Mouse (Mus musculus) myocyte (in vitro differentiated cells): ENCODE results near the gene Pde4d. TPM values are rescaled to one million over a fixed set of nuclear protein-coding genes. Genes with fewer than 3 reads are reported as not detected.
A peak's percentile ranks its signal among the peaks of the same experiment; 100 is the strongest.

ENCODE experiments used
- H3K27me3 ChIP-seq: one replicate; pipeline ENCODE4 v1.6.1; 2011; ENCODE audit not compliant: control insufficient read depth, insufficient read depth, insufficient read length
- H3K36me3 ChIP-seq: one replicate; pipeline ENCODE4 v1.6.1; 2011; ENCODE audit not compliant: control insufficient read depth, insufficient read depth
- H3K4me2 ChIP-seq: one replicate; pipeline ENCODE4 v1.6.1; 2011; ENCODE audit warnings: low read depth, control low read depth
- H3K4me3 ChIP-seq: one replicate; pipeline ENCODE4 v1.5.1; 2011; ENCODE audit warnings: mild to moderate bottlenecking, control low read depth, moderate library complexity
- H3K79me2 ChIP-seq: one replicate; pipeline ENCODE4 v1.6.1; 2011; ENCODE audit not compliant: control insufficient read depth, insufficient read depth
- H3ac ChIP-seq: one replicate; pipeline ENCODE4 v1.6.1; 2011; ENCODE audit not compliant: control insufficient read depth, insufficient read length
- CEBPB ChIP-seq: IDR thresholded peaks from 2 replicates; pipeline ENCODE4 v1.6.1; 2011; ENCODE audit warnings: mild to moderate bottlenecking, moderate library complexity; ENCODE audit not compliant: poor library complexity, insufficient read depth, severe bottlenecking
- E2F4 ChIP-seq: IDR thresholded peaks from one replicate; pipeline ENCODE4 v1.6.1; 2011; ENCODE audit warnings: mild to moderate bottlenecking, control low read depth, moderate library complexity; ENCODE audit not compliant: insufficient read depth
- MAX ChIP-seq: IDR thresholded peaks from one replicate; pipeline ENCODE4 v1.6.1; 2011; ENCODE audit warnings: low read depth, mild to moderate bottlenecking, control low read depth
- MYOD1 ChIP-seq, 3 experiments: IDR thresholded peaks; one replicate each; pipeline ENCODE4 v1.6.1; 2011; ENCODE audit warnings: control low read depth in 2 of 3, low read depth in 2 of 3, mild to moderate bottlenecking in 2 of 3, moderate library complexity in 1 of 3; ENCODE audit not compliant: insufficient read length in 2 of 3, control insufficient read depth in 1 of 3
- MYOG ChIP-seq, 3 experiments: IDR thresholded peaks; one replicate each; pipeline ENCODE4 v1.6.1; 2011; ENCODE audit warnings: control low read depth in 2 of 3, low read depth in 2 of 3, mild to moderate bottlenecking in 2 of 3; ENCODE audit not compliant: insufficient read length in 2 of 3, control insufficient read depth in 1 of 3, insufficient read depth in 1 of 3
- POLR2A ChIP-seq: IDR thresholded peaks from one replicate; pipeline ENCODE4 v1.6.1; 2011; ENCODE audit warnings: low read depth, mild to moderate bottlenecking, control low read depth, moderate library complexity; ENCODE audit not compliant: insufficient read length
- POLR2AphosphoS2 ChIP-seq: IDR thresholded peaks from one replicate; pipeline ENCODE4 v1.6.1; 2011; ENCODE audit warnings: low read depth, control low read depth; ENCODE audit not compliant: insufficient read length
- REST ChIP-seq: IDR thresholded peaks from one replicate; pipeline ENCODE4 v1.6.1; 2011; ENCODE audit warnings: mild to moderate bottlenecking, control low read depth, moderate library complexity; ENCODE audit not compliant: insufficient read depth, insufficient read length
- SRF ChIP-seq: IDR thresholded peaks from one replicate; pipeline ENCODE4 v1.6.1; 2011; ENCODE audit warnings: low read depth; ENCODE audit not compliant: control insufficient read depth, insufficient read length
- TCF12 ChIP-seq: IDR thresholded peaks from one replicate; pipeline ENCODE4 v1.6.1; 2011; ENCODE audit warnings: mild to moderate bottlenecking, control low read depth; ENCODE audit not compliant: poor library complexity, insufficient read depth, severe bottlenecking
- TCF3 ChIP-seq: IDR thresholded peaks from one replicate; pipeline ENCODE4 v1.6.1; 2011; ENCODE audit warnings: low read depth, control low read depth; ENCODE audit not compliant: insufficient read length
- USF1 ChIP-seq: IDR thresholded peaks from one replicate; pipeline ENCODE4 v1.6.1; 2011; ENCODE audit warnings: low read depth, mild to moderate bottlenecking, control low read depth, moderate library complexity
- polyA plus RNA-seq: library from polyadenylated mRNA; unstranded; fragments of >200 nt; fragmentation: generic; extraction: Trizol; gene quantifications from one replicate; pipeline ENCODE4 v1.2.1, GENCODE M21; 2012; ENCODE audit warnings: missing spikeins

The Pde4d gene
- polyA plus RNA-seq, 1 experiment: 8.2 TPM

- Histone ChIP-seq H3K36me3 (no peaks in the 10 kb centered on the region), H3K27me3 (no peaks in the 10 kb centered on the region), H3K4me2 (peak overlapping the region; percentile 62), H3ac (no peak overlapping the region), H3K79me2 (no peaks in the 10 kb centered on the region), H3K4me3 (no peak overlapping the region)
- TF ChIP-seq E2F4: no peak
- TF ChIP-seq USF1: no peak
- no peak for TF ChIP-seq CEBPB
- TF ChIP-seq POLR2A: no peak
- no peak for TF ChIP-seq REST
- no peak for TF ChIP-seq MAX
- TF ChIP-seq MYOG (IDR thresholded peaks at IDR 0.05; ENCODE audit: control insufficient read depth in 1 of 3, insufficient read depth in 1 of 3, insufficient read length in 2 of 3, low read depth in 2 of 3): no peak
- no peak for TF ChIP-seq POLR2AphosphoS2
- no peak for TF ChIP-seq SRF
- no peak for TF ChIP-seq TCF3
- no peak for TF ChIP-seq TCF12
- no peak for TF ChIP-seq MYOD1 (IDR thresholded peaks at IDR 0.05; ENCODE audit: control insufficient read depth in 1 of 3, insufficient read length in 2 of 3, low read depth in 2 of 3)
Observed at GRCm38 (mm10) chr13:109647479-109648199, 1197.9 kb downstream of the Pde4d start.

- H3K4me3 ChIP-seq: no peak overlapping the region
- no peak overlapping the region for H3ac ChIP-seq
- no peaks in the 10 kb centered on the region for H3K79me2 ChIP-seq
- no peaks in the 10 kb centered on the region for H3K36me3 ChIP-seq
- H3K27me3 ChIP-seq: no peaks in the 10 kb centered on the region
- TF ChIP-seq CEBPB (no peak), TCF3 (no peak), E2F4 (no peak), POLR2AphosphoS2 (no peak), USF1 (no peak)
- peak overlapping the region; percentile 62 for H3K4me2 ChIP-seq
Observed at GRCm38 (mm10) chr13:109648311-109648710, 1198.6 kb downstream of the Pde4d start.

- Histone ChIP-seq H3K4me2 (peak overlapping the region; percentile 35), H3K79me2 (no peaks in the 10 kb centered on the region)
- TF ChIP-seq POLR2AphosphoS2: no peak
- no peak for TF ChIP-seq REST
- peak in 1 of 3 experiments; percentile 44 for TF ChIP-seq MYOG (IDR thresholded peaks at IDR 0.05; ENCODE audit: control insufficient read depth in 1 of 3, insufficient read depth in 1 of 3, insufficient read length in 2 of 3, low read depth in 2 of 3)
- peak; percentile 72 for TF ChIP-seq CEBPB
- TF ChIP-seq SRF: no peak
- peak; percentile 50 to 89 (median 74) for TF ChIP-seq MYOD1 (IDR thresholded peaks at IDR 0.05; ENCODE audit: control insufficient read depth in 1 of 3, insufficient read length in 2 of 3, low read depth in 2 of 3)
- TF ChIP-seq E2F4: no peak
Observed at GRCm38 (mm10) chr13:109651790-109652605, 1202.2 kb downstream of the Pde4d start.

GRCm38 (mm10) chr13:109652631-109653030 is 1202.9 kb downstream of the Pde4d start:
- Histone ChIP-seq H3ac (no peak overlapping the region), H3K27me3 (no peaks in the 10 kb centered on the region), H3K4me2 (peak overlapping the region; percentile 35), H3K79me2 (no peaks in the 10 kb centered on the region), H3K36me3 (no peaks in the 10 kb centered on the region), H3K4me3 (no peak overlapping the region)
- TF ChIP-seq MYOD1 (IDR thresholded peaks at IDR 0.05; ENCODE audit: control insufficient read depth in 1 of 3, insufficient read length in 2 of 3, low read depth in 2 of 3): no peak
- peak; percentile 52; the same call in 1 of the 2 replicates for TF ChIP-seq CEBPB
- TF ChIP-seq MYOG (IDR thresholded peaks at IDR 0.05; ENCODE audit: control insufficient read depth in 1 of 3, insufficient read depth in 1 of 3, insufficient read length in 2 of 3, low read depth in 2 of 3): no peak
- TF ChIP-seq REST: no peak
- TF ChIP-seq MAX: no peak
- TF ChIP-seq POLR2A: no peak

More at GRCm38 (mm10) chr13:109651790-109652605, 1202.2 kb downstream of the Pde4d start:
- Histone ChIP-seq H3K4me3 (no peak overlapping the region), H3K36me3 (no peaks in the 10 kb centered on the region), H3ac (no peak overlapping the region), H3K27me3 (no peaks in the 10 kb centered on the region)
